Mouse (Mus musculus) retina, postnatal 1 day (tissue): Measurements from ENCODE around the gene Cask.
A peak's percentile ranks its signal among the peaks of the same experiment; 100 is the strongest.
"Not testable (repeated sequence)": the region's sequence is repeated elsewhere in the genome, so short reads cannot be mapped to it uniquely, and the experiment has no call there.

ENCODE experiments used
- DNase-seq: peaks from one replicate; pipeline ENCODE4 v3.0.0-alpha.2; 2012

The Cask gene

DNA sequence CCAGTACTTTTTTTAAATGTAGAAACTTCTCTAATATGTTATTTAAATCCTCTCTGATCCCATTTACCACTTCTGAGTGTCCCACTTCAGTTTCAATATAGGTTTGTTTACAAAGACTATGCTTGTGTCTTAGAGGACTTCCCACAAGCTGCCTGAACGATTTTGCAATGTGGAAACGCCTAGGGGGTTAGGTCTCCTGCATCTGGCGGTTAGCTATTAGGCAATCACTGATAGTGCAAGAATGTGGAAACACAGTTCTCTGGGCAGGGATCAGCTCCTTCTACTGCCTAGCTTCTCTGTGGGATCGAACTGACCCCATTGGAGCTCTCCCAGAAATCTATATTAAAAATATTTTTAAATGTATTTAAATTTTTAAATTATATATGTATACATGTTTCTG, at the start of gene Cask:
Gene Cask (minus strand): TSS at position 83 of the 400 bp plus-strand sequence.
- no peak for DNase-seq

DNA sequence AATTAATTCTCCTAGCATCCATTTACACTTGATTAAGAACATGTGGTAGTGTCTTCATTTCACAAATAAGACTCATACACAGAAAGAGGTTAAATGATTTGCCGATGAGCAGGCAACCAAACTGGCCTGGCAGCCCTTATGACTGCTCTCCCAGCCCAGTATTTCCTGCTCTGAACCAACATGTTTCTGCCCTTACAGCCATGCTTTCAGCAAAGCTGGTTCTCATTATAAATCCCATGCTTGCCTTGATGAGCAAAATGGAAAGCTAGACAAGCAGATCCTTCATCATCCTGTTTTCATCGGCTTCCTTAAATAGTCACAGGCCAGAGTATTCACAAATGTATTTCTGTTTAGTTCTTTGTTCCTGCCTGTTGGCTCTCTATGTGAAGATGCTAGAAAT, 38.8 kb upstream of the Cask start:
- DNase-seq: no peak

DNA sequence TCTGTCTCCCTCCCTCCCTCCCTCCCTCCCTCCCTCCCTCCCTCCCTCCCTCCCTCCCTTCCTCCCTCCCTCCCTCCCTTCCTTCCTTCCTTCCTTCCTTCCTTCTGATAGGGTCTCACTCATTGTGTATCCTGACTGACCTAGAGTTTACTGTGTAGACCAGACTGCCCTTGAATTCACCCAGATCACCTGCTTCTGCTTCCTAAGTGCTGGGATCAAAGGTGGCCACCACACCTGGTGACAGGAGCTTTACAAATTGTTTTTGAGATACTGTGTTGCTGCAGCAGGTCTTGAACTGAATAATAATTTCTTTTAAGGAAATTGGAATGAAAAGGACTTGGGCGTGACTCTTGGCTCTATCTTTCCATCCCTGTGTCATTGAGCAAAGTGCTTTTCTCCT, 33.2 kb upstream of the Cask start:
- DNase-seq: no peak

DNA sequence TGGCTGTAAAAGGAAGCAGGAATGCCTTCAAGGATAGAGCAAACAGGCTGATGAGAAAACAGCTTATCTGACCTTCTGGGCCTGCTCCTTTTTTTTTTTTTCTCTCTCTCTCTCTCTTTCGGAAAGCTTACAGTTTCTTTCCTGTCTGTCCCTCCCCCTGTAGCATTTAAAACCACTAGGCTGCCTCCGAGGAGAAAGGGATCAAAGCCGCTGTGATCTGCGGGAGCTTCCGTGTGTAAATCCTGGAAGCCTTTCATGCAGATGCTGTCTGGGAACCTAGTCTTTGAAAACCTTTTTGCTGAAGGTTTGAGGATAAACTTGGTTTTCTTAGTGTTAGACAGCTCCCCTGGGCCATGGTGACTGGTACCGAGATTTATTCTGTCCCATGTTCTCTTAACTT, 30.8 kb upstream of the Cask start:
- no peak for DNase-seq

DNA sequence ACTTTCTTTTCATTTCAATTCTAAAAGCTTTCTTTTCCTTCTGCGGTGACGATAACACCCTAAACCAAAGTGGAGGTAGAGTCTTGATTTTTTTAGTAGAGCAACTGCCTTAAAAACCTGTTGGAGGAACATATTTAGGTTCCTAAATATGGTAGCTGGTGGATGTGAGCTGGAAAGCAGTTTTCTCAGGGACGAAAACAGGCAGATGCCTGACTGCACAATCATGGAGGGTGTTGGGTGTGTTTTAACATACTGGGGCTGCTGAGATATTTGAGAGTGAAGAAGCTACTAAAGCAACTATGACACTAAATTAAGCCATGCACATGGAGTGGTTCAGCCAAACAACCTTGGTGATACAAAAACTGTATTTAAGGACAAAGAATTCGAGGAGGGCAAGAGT, 9.0 kb upstream of the Cask start:
- no peak for DNase-seq

DNA sequence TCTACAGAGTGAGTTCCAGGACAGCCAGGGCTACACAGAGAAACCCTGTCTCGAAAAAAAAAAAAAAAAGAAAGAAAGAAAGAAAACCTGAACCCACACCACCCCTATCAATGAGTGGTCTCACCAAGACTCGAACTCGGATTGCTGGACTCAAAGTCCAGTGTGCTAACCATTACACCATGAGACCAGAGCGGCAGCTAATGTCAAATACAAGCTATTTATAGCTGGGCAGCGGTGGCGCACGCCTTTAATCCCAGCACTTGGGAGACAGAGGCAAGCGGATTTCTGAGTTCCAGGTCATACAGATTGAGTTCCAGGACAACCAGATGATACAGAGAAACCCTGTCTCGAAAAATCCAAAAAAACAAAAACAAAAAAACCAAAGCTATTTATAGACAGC, 7.9 kb upstream of the Cask start:
- DNase-seq: no peak

DNA sequence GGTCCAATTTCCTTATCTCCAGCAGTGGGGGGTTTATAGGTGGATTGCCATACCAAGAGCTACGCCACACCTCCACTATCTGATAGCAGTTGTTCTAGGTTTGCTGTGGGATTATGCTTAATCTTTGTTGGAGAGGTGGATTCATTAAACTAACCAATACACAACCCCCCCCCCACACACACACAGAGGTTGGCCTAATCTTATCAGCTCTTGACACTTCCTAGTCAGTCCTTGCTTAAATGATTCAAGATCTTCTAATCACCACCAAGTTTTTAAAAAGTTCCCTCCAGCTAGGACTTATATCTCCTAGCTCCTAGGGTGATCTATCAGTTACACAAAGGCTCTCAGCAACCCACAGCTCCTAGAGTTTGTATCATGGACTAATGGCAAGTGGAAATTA, 2.7 kb downstream of the Cask start:
- no peak for DNase-seq

DNA sequence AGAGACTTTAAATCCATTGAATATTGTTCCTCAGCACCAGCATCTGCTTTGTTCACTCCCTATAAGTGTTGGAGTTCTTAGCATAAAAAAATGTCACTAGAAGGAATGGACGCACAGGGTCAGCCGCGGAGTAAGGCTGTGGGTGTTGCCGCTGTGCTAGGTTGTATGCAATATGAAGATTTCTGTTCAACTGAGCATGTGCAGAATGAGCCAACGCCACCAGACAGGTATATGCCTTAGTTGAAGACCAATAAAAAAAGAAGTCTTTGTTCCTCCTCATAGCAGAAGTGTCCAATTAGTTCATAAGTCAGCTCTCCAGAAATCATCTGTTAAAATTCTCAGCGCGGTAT, 3.7 kb downstream of the Cask start:
- peak; percentile 23 for DNase-seq

DNA sequence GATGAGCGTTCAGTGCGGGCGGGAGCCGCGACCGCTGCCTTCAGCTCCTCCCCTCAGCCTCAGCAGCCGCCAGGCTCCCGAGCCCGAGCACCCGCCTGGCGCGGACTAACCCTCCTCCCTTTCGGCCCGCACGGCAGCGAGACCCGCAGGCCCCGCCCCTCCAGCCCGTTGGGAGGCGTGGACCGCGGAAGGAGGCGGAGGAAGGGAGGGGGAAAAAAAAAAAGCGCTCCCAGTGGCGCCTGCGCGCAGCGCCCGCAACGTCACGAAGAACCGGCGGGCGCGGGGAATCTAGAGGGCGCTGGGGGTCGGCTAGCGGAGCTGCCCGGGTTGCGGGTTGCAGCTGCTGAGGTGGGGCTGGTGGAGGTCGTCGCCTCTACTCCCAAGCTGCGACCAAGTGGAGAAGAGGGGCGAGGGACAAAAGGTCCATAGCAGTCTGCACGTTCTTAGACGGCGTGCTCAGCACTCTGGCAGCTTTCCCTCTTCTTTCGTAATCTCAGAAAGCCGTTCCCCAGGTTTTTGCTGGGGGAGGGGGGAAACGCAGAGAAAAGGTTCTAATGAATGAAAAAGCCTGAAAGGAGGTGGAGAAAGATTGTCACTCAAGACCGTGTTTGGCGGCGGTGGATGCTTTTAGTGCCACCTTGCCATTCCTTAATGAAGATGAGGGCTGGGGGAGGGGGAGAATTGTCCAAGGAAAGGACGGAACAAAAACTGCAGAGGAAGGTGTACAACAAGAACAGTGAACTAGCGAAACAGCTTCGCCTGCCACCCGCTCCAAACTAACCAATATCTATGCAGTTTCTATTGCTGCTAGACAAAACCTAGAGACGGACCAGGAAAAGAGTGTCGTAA, 4.3 kb downstream of the Cask start:
- DNase-seq: peak; percentile 96

DNA sequence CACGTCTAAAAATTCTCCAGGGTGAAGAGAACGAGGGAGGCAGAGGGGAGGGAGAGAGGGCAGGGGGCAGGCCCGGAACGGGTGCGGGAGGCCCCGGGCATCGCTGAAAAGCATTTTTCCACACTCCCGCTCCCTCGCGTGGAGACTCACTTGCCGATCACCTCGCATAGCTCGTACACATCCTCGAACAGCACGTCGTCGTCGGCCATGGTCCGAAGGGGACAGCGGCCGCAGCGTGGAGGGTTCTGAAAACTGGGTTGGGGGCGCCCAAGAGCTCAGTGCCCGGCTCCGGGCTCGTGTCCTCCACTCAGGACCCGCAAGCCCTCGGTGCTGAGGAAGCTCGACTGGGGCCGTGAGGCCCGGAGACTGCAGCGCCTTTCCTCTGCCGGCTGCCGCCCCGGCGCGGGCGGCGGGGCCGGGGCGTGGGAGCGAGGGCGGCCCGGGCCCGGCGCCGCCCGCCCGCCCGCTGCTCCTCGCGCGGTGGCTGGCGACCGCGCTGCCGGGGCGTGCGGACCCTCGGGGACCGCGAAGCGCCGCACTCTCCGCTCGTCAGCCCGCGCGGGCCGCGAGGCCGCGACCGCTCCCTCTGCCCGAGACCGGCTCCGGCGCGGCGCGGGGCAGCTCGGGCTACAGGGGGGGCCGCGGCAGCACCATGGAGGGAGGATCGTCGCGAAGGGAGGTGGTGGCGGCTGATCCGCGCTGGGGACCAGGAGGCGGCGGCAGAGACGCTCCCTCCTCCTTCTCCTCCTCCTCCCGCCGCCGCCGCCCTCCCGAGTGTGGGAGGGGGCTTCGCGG, 5.1 kb downstream of the Cask start:
- DNase-seq: peak; percentile 69

DNA sequence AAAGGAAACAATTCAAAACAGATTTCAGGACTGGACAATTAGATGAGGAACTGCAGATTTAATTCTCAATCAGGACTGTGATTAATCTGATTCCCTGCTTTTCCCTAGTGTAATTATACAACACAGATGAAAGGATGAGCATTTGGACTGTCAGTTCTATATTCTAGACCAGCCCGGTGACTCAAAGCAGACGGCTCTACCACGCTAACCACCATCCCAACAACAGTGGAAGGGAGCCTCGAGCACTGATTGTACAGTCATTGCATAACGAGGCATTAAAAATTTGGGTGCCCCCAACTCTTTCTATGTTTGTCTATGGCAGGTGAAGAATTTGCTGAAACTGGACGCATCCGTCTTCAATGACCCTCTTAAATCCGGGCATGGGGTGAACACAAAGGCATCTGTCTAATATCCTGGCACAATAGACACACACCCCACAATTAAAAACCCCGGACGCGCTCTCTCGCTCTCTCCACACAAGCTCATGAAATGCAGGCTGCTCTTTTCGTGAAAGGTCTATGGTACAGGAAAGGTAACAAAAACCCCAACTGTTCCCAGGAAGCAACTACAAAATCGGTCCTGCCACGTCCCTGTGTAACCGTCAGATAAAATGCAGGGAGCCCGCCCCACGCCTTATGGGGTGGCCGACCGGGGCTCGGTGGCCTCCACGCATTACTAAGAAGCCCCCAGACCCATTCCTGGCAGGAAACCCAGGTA, 5.9 kb downstream of the Cask start:
- peak; percentile 36 for DNase-seq

DNA sequence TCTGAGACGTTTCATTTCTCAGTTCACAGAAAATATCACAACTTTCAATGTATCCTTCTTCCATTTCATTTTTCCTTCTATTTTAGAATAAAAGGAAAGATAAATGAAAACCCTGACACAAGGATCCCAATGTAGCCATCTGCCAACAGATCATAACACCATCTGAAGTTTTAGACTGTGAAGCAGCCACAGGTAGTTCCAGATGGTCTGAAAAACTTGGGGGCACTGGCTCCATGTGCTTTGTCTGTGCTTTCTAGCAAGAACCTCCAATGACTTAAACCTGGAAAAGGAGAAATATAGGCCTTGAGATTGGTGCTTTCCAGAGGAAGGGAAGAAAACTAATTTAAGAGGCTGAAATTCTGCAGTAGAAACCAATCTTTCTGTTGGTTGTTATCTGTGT, 28.4 kb downstream of the Cask start:
- no peak for DNase-seq

DNA sequence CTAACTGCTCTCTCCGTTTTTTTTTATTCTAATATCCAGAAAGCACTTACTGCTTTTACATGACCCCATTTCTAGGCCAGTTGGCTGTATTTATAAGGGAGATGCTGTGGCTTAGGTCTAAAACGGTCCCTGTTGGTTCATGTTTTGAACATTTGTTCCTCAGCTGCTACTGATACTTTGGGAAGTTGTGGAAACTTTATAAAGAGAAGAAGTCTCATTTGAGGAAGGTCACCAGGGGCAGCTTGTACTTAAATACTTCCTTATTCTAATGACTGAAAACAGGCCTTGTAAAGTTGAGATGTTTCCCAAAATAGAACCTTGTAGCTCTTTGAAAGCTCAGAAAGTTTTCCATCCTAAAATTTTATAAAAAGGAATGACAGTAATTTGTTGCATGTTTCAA, 52.4 kb downstream of the Cask start:
- DNase-seq: no peak

DNA sequence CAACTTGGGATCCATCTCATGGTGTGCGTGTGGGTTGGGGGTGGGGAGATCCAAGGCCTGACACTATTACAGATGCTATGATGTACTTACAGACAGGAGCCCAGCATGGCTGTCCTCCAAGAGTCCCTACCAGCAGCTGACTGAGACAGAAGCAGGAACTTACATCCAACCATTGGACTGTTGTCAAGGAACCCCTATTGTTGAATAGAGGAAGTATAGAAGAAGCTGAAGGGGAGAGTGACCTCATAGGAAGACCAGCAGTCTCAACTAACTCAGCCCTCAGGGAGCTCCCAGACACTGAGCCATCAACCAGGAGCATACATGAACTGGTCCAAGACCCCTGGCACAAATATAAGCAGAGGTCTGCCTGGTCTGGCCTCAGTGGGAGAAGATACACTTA, 85.5 kb downstream of the Cask start:
- DNase-seq: no peak

DNA sequence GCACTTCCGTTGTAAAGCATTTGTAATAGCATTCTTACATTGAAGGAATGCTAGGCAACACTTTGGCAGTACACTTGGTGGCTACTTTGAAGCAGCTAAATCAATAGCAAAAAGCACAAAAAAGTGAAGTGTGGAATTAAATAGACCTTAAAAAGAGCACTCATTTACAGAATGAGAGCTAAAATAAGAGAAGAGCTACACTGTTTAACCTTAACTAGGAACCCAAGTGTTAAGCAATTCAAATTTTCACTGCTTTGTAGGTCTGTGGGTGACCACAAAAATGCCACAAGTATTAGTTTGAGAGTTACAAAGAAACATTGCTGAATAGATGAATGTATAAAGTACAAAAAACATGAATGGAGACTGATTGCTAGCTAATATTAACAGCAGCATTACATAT, 86.1 kb downstream of the Cask start:
- DNase-seq: no peak

DNA sequence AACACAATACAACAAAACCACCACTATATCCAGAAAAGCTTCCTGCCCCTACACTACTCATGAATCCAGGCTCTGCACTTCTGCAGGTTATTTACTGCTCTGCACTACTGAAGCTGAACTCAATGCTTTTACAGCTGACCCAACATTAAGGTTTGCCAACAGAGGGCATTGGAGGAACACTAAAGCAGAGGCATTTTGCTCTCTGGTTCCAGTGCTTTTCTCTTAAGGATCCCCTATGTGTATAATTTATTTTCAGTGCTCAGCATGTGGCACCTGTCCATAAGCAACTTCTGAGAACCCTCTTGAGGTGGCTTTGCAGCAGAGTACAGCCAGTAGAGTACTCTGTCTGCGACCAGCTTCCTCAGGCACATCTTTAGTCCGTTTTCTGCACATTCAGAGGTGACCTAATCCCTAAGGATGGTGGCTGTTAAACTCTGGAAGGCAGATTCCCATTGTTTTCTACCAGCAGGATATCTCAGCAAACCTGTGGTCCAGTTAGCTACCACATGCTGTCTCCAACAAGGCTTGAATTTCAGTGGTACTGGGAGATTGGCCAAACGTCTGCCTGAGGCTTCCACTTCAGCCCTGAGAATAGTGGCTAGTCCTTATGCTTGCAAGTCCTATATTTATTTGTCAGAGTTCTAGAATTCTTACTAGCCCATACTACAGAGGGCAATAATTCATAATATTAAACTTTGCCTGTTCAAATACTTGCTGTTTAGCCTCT, 93.7 kb downstream of the Cask start:
- DNase-seq: peak; percentile 2

DNA sequence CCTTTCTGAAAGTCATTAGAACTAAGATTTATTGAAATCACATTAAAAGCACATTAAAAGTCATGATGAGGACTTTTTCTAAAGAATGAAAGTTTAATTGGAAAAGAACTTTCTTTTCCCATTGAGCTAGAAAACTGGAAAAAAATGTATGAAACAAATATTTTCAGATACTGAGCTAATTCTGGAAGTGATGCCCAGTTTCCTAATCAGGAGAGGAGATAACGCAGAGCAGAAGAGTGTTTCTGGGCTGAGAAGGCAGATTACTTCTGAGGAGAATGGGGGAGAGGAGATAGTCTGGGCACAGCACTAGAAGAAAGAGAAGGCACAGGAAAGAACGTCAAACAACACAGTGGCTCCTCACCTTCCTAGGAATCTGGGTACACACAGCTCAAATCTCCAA, 110.1 kb downstream of the Cask start:
- DNase-seq: no peak

DNA sequence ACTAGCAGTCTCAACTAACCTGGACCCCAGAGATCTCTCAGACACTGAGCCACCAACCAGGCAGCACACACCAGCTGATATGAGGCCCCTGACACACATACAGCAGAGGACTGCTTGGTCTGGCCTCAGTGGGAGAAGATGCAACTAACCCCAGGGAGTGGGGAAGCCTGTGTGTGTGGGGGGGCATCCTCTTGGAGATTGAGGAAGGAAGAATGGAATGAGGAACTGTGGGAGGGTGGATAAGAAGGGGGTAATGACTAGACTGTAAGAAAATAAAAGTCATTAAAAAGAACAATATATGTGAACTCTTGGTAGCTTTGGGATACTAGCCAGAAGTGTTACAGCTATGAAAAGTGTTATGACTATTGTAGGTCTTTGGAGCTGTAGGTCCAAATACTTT, 120.4 kb downstream of the Cask start:
- DNase-seq: not testable (repeated sequence)

DNA sequence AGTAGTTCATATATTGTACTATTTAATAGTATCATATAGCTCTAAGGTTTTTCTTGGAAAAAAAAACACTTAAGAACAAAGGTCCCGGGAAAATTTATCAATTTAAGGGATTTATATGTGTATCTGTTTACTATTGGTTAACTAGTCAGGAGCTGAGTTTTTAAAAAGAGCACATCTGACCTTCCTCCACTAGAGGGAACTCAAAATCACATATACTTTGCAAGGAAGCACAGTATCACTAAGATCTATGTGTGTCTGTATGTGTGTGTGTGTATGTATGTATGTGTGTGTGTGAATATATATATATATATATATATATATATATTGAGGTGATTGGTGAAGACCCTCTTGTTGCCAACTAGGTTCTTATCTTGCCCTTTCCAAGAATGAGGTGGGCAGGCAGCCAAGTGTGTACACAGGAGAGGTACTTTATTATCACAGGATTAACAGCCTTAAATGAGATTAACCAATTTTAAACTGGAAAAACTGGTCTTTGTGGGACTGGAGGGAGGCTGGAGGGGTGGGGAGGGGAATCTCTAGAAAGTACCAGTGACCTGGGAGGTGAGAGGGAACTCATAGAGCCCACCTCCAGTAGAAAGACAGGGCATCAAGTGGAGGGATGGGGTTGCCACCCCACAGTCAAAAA, 121.2 kb downstream of the Cask start:
- no peak for DNase-seq

DNA sequence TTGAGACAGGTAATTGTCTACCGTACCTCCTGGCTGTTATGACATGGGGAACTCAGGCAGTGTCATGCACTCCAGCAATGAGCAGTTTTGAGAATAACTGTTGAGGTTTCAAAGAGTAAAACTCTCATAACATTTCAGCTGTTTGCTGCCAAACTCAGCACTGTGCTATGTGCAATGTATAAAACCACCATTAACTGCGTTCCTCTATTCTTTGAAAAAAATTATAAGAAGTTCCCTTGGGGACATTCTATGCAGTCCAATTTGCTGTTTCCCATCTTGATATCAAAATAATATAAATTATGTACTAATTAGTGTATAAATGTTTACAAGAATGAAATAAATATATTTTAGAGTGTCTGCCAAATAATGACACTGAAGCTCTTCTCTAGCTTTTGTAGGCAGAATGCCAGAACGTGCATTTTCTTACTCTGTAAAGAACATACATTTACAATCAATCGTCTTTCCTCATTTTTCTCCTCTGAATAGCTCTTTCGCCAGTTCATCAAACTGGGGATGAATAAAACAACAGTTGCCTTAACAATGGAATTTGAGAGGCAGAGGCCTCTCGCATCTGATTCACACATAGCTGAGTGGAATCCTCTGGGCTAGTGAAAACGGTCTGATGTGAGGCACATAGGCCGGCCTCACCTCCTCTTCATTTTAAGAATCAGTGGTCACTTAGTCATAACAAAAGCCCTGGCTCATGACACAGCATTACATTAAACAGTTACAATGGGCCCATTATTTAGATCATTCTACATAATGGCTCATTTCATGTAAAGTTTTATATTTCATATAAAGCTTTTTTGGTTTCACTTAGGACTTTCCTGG, 125.4 kb downstream of the Cask start:
- no peak for DNase-seq

DNA sequence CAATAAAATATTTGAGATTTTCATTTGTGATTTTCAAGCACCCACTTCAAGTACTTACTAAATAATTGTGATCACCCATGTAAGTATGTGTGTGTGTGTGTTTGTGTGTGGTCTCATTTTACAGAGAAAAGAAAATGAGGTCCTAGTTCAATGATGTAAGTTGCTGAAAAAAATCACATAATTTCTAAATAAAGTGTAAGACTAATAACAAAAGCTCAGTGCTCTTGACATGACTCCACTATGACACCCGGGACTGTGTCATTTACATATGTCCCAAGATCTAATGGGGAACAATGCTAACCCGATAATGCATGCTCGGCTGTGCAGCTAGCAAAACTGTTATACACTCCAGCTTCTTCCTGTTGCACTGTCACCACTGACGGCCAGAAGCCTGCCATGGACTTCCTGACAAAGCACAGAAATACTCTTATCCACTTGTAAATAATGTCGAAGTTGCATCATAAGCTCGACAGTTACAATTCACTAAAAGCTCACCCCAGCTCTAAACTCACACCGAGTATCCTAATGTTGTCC, 130.8 kb downstream of the Cask start:
- no peak for DNase-seq
